Mouse (Mus musculus) E14TG2a.4 (cell line): ENCODE data around the gene Raver2.

Experiments
- CTCF ChIP-seq: conservative IDR thresholded peaks from 2 replicates; pipeline ENCODE4 v1.5.1; 2014; ENCODE audit warnings: low read length
- NANOG ChIP-seq: IDR thresholded peaks from 2 replicates; pipeline ENCODE4 v1.6.1; 2014; ENCODE audit warnings: borderline replicate concordance, low read length, mixed read lengths
- POU5F1 ChIP-seq: IDR thresholded peaks from 2 replicates; pipeline ENCODE4 v1.6.1; 2014; ENCODE audit warnings: low read length, borderline replicate concordance

DNA sequence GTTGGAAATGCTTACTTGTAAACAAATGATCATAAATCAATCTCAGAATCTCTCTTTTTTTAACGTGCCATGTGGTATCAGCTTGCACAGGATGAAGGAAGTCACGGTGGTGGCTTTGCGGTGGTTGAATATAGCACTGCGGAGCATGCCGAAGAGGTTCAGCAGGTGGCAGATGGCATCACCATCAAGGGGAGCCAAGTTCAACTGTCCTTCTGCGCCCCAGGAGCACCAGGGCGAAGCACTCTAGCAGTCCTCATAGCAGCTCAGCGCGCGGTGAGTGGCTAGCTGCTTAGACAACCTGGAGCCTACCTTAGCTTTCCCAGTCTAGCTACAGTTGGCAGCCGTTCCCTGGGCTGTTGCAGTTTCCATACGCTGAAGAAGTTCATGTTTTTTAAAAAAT, 38.3 kb downstream of the Raver2 start:
- TF ChIP-seq CTCF (no peak), NANOG (no peak), POU5F1 (no peak)
